Mouse (Mus musculus): ENCODE results near the gene Hsd17b3.
"Not testable (repeated sequence)": the region's sequence is repeated elsewhere in the genome, so short reads cannot be mapped to it uniquely, and the experiment has no call there.

Gene Hsd17b3

GRCm38 (mm10) chr13:64081012-64081919 lies 7.8 kb downstream of the Hsd17b3 start:
- peak; percentile 39 for DNase-seq

GRCm38 (mm10) chr13:64077591-64077990 lies 11.4 kb downstream of the Hsd17b3 start:
- DNase-seq, result no peak

DNA sequence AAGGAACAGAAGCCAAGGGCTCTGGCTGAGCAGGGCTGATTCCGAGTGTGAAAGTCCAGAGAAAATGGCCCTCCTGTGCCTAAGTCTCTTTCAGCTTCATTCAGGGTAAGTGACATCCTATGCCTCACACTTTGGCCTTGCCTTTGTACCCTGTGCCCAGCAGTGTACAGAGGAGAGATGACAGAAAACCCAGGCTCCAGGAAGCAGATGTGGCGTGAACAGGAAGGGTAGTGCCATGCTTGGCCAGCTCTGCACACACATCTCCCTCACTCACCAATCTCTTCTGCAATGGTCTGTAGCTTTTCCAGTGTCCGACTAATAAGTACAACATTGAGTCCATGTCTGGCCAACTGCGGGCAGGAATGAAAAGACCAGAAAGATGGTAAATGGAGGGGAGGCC lies 13.0 kb downstream of the Hsd17b3 start:
- no peak for DNase-seq

DNA sequence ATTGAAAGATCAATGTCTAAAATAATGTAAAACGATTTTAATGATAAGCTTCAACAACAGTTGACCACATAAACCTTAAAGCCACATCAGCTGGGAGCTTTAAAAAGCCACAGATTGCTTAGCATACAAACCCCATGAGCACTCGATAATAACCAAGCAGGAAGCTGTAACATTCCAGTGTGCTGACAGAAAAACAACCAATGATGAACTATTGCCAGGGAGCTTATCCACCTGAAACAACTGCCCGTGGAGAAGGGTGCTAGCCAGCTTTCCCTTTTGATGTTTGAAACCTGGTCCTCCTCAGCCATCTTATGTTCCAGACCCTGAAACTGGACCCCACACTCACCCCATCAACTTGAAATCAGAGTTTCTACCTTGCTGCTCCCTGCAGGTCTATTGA lies 22.4 kb downstream of the Hsd17b3 start:
- DNase-seq, result no peak

GRCm38 (mm10) chr13:64064276-64064675 lies 24.8 kb downstream of the Hsd17b3 start:
- no peak for DNase-seq

- DNase-seq, result no peak
Observed at GRCm38 (mm10) chr13:64060935-64061506, 28.0 kb downstream of the Hsd17b3 start.

DNA sequence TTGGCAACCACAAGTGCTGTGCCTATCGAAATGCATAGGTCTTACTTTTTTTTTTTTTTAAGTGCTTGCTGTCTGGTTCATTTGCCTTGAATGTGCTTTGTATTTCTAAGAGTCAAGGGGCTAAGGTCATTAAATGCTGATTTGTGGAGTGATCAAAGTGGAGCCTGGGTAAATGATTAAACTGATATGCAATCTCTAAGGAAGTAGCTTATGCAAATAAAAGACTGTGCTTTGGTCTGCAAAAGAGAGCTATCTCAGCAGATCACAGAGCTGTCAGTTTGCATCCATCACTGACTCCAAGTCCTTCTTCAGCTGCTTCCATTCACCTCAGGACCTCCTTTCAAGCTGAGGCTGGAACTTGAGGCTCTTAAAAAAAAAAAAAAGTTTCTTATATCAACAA lies 35.1 kb downstream of the Hsd17b3 start:
- peak; percentile 21 for DNase-seq

GRCm38 (mm10) chr13:64052281-64052680 lies 36.7 kb downstream of the Hsd17b3 start:
- not testable (repeated sequence) for DNase-seq

GRCm38 (mm10) chr13:64050895-64051294 lies 38.1 kb downstream of the Hsd17b3 start:
- peak; percentile 32 for DNase-seq

GRCm38 (mm10) chr13:64049535-64049934 lies 39.5 kb downstream of the Hsd17b3 start:
- no peak for DNase-seq

GRCm38 (mm10) chr13:64048467-64048866 lies 40.6 kb downstream of the Hsd17b3 start:
- no peak for DNase-seq

DNA sequence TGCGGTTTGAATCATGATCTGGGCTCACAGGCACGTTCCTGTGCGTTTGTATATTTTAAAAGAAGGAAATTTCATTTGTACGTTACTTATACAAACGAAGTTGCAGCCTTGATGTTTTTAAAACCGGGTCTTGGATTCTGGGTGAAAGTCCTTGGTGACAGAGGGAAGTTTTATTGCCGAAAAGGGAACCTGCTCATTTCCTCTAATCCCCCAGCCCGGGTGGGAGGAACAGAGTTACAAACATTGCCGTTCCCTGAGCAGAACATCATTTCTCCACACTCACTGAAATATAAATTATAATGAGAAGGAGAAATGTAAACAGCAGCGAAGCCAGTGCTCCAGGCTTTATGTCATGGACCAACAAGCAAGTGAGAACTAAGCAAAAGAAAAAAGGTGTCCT lies 49.1 kb downstream of the Hsd17b3 start:
- no peak for DNase-seq

DNA sequence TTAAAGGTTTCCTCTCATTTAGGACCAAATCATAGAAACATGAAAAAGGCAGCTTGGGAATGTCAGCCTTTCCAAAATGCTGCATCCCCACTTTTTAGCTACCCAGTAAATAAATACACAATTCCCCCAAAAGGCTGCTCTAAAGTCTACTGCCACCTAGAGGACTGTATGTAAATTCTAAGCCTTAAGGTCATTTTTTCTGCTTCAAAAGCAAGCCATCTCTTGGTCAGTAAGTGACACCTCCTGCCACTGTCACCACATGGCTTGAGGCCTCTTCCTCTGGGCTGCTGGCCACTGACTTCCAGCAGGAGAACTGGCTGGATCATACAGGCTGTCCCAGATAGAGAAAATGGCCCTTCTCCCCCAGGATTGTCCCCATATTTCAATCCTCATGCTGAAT lies 50.9 kb downstream of the Hsd17b3 start:
- DNase-seq, result no peak

DNA sequence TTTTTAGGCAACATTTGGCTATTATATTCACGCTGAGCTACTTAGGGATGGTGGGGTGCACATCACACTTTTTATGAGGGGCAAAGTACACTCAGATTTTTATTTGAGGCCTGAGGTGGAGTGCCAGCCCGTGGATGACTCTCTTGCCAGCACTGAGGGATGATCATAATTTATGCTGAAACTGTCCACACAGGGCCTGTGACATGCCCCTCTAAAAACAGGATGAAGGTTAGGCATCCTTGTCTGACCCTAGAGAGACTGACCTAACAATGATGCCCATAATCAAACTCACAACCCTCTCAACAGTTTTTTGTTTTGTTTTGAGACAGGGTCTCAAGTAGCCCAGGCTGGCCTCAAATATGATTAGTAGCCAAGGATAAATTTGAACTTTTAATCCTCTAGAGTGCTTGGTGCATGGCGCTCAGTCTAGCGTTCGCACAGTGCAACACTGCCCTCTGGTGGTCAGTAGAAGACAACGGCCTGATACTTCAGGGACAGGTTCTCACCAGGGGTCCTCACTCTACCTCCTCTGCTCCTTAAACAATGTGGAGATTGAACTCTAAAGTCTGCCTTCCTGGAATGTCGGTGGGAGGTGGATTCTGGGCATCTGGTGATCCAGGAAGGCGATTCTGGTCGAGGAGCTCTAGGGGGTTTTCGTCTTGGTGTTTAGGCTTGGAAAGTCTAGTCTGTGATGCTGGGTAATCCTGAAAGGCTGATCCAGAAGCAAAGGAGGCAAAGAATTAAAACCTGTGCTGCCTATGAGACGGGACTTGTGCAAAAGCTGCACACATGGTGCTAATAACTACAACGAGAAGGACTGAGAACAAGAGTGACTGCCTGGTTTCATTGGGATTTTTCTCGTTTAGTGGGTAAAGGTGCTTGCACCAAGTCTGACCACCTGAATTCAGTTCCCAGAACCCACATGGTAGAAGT lies 52.7 kb downstream of the Hsd17b3 start:
- peak; percentile 76 for DNase-seq

- DNase-seq, result no peak
Observed at GRCm38 (mm10) chr13:64035036-64035435, 54.0 kb downstream of the Hsd17b3 start.

DNA sequence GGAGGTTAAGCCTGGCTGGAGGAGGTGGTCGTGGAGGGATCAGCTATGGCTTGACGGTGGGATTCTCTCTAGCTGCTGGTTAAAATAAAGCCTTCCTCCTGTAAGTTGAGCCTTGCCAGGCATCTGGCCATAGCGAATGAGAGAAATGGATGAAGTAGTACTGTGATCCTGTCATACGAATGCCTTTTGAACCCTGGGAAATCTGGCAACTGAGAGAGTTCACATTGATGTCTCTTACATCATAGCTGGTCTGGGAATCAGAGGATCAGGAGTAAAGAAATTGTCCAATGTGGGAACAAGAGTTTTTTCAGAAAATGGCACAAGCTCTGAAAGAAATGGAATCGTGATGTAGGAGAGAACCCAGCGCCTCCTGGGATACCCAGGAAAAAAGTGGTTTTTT lies 55.1 kb downstream of the Hsd17b3 start:
- no peak for DNase-seq

DNA sequence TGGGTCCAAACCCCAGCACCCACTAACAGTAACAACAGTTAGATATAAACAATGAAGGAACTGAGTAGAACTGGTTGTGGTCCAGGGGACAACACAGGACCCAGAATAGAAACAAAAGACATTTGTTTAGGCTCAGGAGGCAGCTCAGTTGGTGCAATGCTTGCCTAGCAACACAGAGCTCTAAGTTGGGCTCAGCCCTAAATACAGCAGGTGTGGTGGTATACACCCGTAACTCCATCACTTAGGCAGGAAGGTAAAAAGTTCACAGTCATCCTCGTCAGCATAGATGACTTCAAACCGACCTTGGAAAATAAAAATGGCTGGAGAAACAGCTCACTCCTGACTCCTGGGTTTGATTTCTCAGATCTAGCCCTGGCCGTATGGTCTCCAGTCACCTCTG lies 55.8 kb downstream of the Hsd17b3 start:
- DNase-seq, result no peak

GRCm38 (mm10) chr13:64031254-64031653 lies 57.8 kb downstream of the Hsd17b3 start:
- DNase-seq, result no peak

DNA sequence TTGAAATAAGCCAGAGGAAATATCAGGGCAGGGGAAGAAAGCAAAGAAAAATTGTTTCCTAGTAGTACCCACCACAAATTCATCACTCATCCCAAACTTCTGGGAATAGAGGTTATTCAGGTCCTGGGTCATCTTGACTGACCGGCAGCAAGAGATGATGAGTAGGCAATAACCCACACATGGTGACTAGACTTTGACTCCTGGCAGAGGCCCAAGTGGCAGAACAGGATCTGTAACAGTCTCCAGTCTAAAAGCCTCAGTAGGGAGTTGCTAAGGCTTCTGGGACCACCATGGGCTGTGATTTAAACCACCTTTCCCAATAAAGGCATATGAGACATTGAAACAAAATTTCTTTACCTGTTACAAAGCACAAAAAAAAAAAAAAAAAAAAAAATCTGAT lies 58.2 kb downstream of the Hsd17b3 start:
- DNase-seq, result peak; percentile 77

DNA sequence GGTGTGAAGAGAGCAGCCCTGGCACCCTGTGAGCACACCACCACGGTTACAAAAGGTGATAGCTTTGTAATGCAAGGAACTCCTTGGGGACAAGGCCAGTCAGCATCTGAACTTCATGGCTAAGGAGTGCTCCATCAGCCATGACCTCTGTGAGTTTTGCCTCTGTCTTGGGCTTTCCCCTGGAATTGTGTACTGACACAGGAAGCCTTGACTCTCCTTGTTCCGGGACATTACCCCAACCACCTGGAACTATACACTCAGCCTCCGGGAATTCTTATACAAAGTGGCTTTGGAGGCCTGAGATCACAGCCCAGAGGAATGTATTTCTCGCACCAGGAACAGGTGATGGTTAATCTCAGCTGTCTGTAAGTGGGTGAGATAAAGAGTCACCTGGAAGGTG lies 64.2 kb downstream of the Hsd17b3 start:
- no peak for DNase-seq

GRCm38 (mm10) chr13:64022786-64023468 lies 66.1 kb downstream of the Hsd17b3 start:
- no peak for DNase-seq

- DNase-seq, result no peak
Observed at GRCm38 (mm10) chr13:64020902-64021311, 68.1 kb downstream of the Hsd17b3 start.
